Mouse (Mus musculus): ENCODE measurements around the gene Evi5.

Gene Evi5

DNA sequence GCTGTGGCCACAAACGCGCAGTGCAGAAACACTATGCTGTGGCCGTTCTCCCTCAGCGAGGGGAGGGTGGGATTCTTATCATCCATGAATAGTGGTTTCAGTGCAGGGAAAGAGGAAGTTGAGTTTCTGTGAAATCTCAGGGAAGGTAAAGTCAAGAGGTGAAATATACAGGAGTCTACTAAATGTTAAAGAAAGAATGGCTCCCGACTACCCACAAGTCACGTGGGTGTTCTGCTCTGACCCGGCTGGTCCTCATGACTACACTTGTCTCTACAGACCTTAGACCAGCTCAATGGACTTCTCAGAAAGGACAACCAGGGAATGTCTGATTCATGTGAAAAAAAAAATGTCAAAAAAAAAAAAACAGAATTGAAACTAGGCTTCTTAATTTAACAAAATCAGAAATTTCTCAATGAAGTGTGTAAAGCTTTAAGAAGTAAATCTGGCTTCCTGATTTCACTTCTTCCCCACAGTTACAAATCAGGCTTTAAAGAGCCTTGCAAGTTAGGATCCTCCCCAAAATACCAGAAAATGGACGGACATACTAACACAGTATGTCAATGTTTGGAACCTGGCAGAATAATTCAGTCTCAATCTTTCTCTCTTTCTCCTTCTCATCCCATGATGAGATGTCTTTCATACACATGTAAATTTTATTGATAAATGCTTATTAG is 166.6 kb downstream of the Evi5 start:
- no peak for DNase-seq (ENCODE audit: low read depth, low spot score)

DNA sequence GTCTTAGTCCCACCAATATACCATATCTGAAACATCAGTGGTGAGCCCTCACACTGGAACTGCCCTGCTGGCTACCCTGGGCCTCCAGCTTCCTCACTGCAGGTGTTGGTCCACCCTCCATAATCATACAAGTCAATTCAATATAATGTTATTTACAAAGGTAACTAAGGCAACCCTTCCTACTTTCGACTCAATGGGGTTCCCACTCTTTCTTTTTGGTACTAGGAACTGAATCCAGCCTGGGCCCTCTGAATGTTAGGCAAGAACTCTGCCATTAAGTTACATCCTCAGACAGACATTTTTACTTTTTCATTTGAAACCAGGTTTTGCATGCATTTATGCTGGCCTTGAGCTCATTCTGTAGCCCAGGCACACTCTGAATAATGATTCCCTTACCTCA is 168.6 kb downstream of the Evi5 start:
- DNase-seq (ENCODE audit: low read depth, low spot score): no peak

DNA sequence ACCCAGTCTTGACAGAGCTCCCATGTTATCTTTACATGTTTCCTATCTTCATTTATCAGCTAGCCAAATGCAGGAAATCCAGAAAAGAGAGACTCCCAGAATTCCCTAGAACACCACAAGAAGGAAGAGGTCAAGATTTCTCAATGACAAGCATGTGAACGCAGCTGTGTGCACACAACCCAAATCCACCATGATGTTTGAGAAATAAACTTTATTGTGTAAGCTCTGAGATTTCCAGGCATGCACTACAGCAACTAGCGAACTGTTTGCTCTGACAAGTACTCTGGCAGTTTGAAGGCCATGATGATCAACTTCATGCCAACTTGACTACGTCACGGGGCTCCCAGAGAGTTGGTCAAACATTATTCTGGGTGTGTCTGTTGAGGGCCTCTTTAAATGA is 169.2 kb downstream of the Evi5 start:
- DNase-seq (ENCODE audit: low read depth, low spot score): no peak

DNA sequence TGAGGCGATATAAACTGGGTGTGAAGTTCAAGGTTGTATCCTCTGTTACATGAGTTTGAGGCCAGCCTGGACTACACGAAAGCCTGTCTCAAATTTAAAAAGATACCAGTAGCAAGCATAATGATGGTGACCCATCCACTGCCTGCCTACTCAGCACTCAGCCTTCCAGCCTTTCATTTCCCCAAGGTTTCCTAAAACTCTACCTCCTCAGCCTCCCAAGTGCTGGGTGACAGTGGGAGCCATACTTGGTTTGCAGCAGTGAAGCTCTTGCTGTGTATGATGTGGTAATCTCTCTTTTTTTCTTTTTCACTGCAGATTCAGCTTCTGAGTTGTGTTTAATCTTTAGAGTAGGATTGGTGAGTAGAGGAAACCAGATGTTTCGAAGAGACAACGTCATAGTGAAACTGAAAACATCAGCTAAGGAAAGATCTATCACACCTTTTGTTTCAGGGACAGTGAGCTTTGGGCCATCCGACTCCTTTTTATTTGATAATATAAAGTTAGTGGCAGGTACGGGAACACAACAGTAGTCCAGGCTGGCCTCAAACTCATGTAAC is 171.6 kb downstream of the Evi5 start:
- no peak for DNase-seq (ENCODE audit: low read depth, low spot score)

- no peak for DNase-seq (ENCODE audit: low read depth, low spot score)
Observed at GRCm38 (mm10) chr5:107701658-107702057, 173.2 kb downstream of the Evi5 start.

DNA sequence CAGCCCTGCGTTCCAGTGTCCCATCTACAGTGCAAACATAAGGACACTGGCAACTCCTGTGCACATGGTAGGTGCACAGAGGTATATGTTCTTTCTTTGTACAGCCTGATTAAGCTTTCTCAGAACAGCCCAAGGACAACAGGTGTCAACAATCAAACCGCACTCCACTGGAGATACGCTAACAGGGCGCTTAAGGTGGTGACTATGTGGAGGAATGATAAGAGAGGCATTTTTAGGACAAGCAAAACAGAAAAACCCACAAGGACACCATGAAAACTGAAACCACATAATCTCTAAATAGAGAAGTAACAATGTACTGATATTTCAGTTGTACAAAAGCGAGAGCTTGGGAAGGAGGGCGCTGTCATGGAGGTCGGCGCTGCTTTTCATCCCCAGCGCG is 174.0 kb downstream of the Evi5 start:
- no peak for DNase-seq (ENCODE audit: low read depth, low spot score)

GRCm38 (mm10) chr5:107698888-107699287 is 176.0 kb downstream of the Evi5 start:
- no peak for DNase-seq (ENCODE audit: low read depth, low spot score)

DNA sequence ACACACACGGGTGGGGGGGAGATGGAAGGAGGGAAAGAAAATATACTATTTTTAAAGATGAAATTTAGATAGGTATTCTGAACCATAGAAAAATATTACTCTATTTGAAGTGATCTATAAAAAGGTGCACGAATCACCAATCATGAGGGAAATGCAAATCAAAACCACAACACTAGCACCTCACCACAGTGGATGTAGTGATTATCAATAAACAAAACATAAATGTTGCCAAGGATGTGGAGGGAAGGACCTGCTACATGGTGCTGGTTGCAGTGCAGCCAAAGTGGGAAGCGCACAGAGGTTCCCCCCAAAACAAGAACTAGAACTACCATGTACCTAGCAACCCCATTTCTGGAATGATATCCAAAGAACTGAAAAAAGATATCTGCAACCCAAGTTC is 179.9 kb downstream of the Evi5 start:
- no peak for DNase-seq (ENCODE audit: low read depth, low spot score)

Data from ZHBTc4 (cell line).